Mouse (Mus musculus) intestine, postnatal 0 days (tissue): ENCODE data around the gene Hao2. TPM values are rescaled to one million over a fixed set of nuclear protein-coding genes. Genes with fewer than 3 reads are reported as not detected.

Source experiments
- ATAC-seq: fragments of 200-750 bp; cut with Nextera tagmentation; 2 replicates; pipeline ENCODE4 v1.8.0; 2017; ENCODE audit warnings: mild to moderate bottlenecking, moderate TSS enrichment, moderate library complexity
- H3K27ac ChIP-seq: fragments of 300-500 bp; sonication (generic); 2 replicates; pipeline ENCODE4 v1.5.1; 2014; ENCODE audit warnings: mild to moderate bottlenecking, low read depth, low read length, moderate library complexity
- H3K27me3 ChIP-seq: fragments of 300-500 bp; sonication (generic); replicated peaks from 2 replicates; pipeline ENCODE4 v1.6.1; 2014; ENCODE audit warnings: low read length, mixed read lengths; ENCODE audit not compliant: control insufficient read depth, insufficient read depth
- H3K36me3 ChIP-seq: fragments of 300-500 bp; sonication (generic); 2 replicates; pipeline ENCODE4 v1.6.1; 2014; ENCODE audit warnings: mild to moderate bottlenecking, moderate library complexity; ENCODE audit not compliant: control insufficient read depth, insufficient read depth
- H3K4me1 ChIP-seq: fragments of 300-500 bp; sonication (generic); replicated peaks from 2 replicates; pipeline ENCODE4 v1.6.1; 2014; ENCODE audit warnings: antibody characterized with exemption, low read length, mixed read lengths; ENCODE audit not compliant: control insufficient read depth, insufficient read depth
- H3K4me2 ChIP-seq: fragments of 300-500 bp; sonication (generic); replicated peaks from 2 replicates; pipeline ENCODE4 v1.6.1; 2014; ENCODE audit warnings: low read depth, mild to moderate bottlenecking, moderate library complexity
- H3K4me3 ChIP-seq: fragments of 300-500 bp; sonication (generic); 2 replicates; pipeline ENCODE4 v1.5.1; 2014; ENCODE audit warnings: low read depth, low read length
- H3K9ac ChIP-seq: fragments of 300-500 bp; sonication (generic); 2 replicates; pipeline ENCODE4 v1.6.1; 2014; ENCODE audit warnings: mild to moderate bottlenecking, low read depth, low read length
- H3K9me3 ChIP-seq: fragments of 300-500 bp; sonication (generic); 2 replicates; pipeline ENCODE4 v1.6.1; 2016; ENCODE audit warnings: mixed run types; ENCODE audit not compliant: control insufficient read depth
- CTCF ChIP-seq: sonication (generic); IDR thresholded peaks from 2 replicates; pipeline ENCODE4 v1.5.1; 2016; ENCODE audit warnings: low read depth, mild to moderate bottlenecking, control low read depth, antibody characterized with exemption, moderate library complexity
- WGBS: fragments of 180-500 bp; shearing (Covaris S2); extraction: QIAGEN DNeasy Blood & Tissue Kit; methylation state at CpG from one replicate; pipeline ENCODE4 v1.1.7; 2014; 5-methylcytosine and 5-hydroxymethylcytosine counted together
- polyA plus RNA-seq: library from polyadenylated mRNA; unstranded; fragments of >200 nt; fragmentation: Nextera tagmentation; extraction: Ambion mirVana; gene quantifications from 2 replicates; pipeline ENCODE4 v1.2.1, GENCODE M21; 2015

Hao2 gene
- polyA plus RNA-seq, 1 experiment from 2014 or later, result 32.5 TPM

DNA sequence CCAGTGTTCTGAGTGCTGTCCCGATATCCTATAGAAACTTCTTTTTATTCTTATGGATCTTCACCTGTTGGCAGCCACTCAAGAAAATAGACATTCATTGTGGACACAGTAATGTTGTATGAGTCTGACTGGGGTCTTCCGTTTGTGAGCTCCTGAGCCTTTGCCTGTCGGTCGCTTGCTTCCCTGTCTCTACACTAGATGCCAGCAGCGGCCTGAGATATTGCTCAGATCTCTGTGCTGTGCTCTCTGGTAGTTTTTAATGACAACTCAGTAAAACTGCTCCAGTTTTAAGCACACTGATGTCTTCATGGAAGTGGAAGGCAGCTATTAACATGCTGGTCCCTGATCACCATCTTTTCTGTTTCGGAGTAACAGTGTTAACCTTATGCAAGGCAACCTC, 20.6 kb upstream of the Hao2 start:
- no peak overlapping the region for H3K4me2 ChIP-seq
- H3K27me3 ChIP-seq, result no peaks in the 10 kb centered on the region
- ATAC-seq, result no peak
- no peaks in the 10 kb centered on the region for H3K9me3 ChIP-seq
- 78% methylated on average over 6 of the region's 6 CpGs for WGBS
- no peak overlapping the region for H3K27ac ChIP-seq
- TF ChIP-seq CTCF, result no peak
- H3K36me3 ChIP-seq, result no peaks in the 10 kb centered on the region
- H3K4me3 ChIP-seq, result no peak overlapping the region
- H3K9ac ChIP-seq, result no peak overlapping the region
- no peaks in the 10 kb centered on the region for H3K4me1 ChIP-seq

DNA sequence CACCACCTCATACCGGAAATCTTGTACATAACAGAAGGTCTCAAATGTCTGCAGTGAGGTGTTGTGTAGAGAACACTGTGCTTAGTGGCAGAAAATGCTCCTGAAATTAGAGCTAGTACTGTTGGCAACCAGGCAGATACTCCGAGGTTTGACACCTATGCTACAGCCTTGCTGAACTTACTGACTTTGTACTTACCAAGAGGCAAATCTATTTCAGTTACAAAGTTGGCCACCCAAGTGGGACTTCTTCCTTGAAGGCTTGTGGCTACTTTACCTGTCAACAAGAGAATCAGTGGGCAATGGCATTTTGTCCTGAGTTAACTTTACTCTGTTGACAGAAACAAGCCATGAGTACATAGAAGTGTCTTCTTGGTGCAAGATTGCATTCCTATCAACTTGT, 4.6 kb upstream of the Hao2 start:
- 96% methylated on average over 2 of the region's 2 CpGs for WGBS
- TF ChIP-seq CTCF, result no peak
- H3K27me3 ChIP-seq, result no peaks in the 10 kb centered on the region
- H3K9ac ChIP-seq, result no peak overlapping the region
- no peaks in the 10 kb centered on the region for H3K36me3 ChIP-seq
- no peak overlapping the region for H3K4me3 ChIP-seq
- no peak overlapping the region for H3K27ac ChIP-seq
- H3K4me1 ChIP-seq, result no peaks in the 10 kb centered on the region
- ATAC-seq, result no peak
- H3K4me2 ChIP-seq, result no peak overlapping the region
- no peaks in the 10 kb centered on the region for H3K9me3 ChIP-seq

DNA sequence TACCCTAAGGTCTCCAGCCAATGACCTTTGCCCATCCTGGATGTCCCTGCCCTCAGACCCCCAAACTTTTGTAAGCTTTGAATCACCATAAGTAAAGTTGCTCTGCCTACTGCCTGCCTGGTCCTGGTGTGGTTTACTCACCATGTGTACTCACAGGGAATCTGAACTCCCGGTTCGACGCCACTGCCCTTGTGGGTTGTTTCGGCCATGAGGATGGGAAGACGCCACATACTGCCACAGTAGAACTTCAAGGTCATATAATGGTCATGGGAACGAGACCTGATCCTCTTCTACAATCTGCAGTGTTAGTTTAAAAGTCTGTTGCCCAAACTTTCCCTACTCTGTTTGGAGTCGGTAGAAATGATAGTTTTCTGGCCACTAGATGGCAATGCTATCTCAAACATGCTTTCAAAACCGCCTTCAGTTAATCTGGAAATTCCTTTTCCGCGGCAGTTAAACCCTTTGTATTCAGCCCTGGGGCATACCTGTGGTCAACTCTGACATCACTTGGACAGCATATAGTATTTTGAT, 2.1 kb upstream of the Hao2 start:
- Histone ChIP-seq H3K4me3 (no peak overlapping the region), H3K9me3 (no peaks in the 10 kb centered on the region), H3K9ac (no peak overlapping the region), H3K36me3 (no peaks in the 10 kb centered on the region), H3K27me3 (no peaks in the 10 kb centered on the region), H3K27ac (no peak overlapping the region), H3K4me2 (peak overlapping the region; percentile 50), H3K4me1 (no peaks in the 10 kb centered on the region)
- peak; percentile 78 for TF ChIP-seq CTCF
- 41% methylated on average over 10 of the region's 10 CpGs for WGBS
- ATAC-seq, result no peak; the same call in 1 of the 2 replicates

DNA sequence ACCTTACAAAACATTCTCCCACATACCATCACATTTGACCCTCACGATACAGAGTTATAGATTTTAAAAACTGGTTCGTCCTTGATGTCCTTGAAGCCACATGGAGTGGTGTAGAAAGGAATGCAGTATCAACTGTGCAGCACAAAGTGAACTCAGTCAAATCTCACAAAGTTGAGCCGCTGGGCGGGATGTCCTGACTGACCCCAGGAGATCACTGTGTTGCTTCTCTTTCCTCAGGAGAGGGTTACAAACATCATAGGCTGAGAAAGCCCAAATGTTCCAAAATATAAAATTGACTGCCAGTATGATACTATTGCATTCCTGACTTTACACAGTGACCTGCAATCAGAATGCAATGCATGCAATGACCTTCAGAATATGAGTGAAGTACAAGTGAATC, 2.6 kb downstream of the Hao2 start:
- H3K4me3 ChIP-seq, result no peak overlapping the region
- no peak overlapping the region for H3K9ac ChIP-seq
- H3K4me1 ChIP-seq, result no peaks in the 10 kb centered on the region
- no peaks in the 10 kb centered on the region for H3K36me3 ChIP-seq
- no peaks in the 10 kb centered on the region for H3K9me3 ChIP-seq
- no peak overlapping the region for H3K27ac ChIP-seq
- H3K27me3 ChIP-seq, result no peaks in the 10 kb centered on the region
- TF ChIP-seq CTCF, result no peak
- H3K4me2 ChIP-seq, result no peak overlapping the region
- ATAC-seq, result no peak
- WGBS, result 80% methylated on average over 4 of the region's 4 CpGs

DNA sequence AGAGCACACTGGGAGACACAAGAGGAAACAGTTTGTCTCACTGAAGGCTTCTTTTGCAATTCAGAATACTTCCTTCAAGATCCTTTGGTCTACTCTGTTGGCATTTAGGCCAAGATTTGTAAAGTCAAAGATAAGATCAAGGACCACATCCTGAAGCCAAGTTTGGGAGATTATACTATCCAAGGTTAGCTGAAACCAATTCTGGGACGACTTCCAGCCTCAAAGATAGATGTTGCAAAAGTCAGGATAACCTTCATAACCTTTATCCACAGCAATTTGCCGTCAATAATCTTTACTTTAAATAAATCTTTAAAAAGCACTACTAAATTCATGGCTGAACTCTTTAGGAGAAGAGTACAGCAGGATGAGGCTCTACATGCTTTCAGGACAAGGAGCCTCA, 4.8 kb downstream of the Hao2 start:
- no peak for TF ChIP-seq CTCF
- Histone ChIP-seq H3K27ac (no peak overlapping the region), H3K9me3 (no peaks in the 10 kb centered on the region), H3K4me2 (no peak overlapping the region), H3K4me1 (no peaks in the 10 kb centered on the region), H3K27me3 (no peaks in the 10 kb centered on the region), H3K4me3 (no peak overlapping the region), H3K9ac (no peak overlapping the region), H3K36me3 (no peaks in the 10 kb centered on the region; the same call in 1 of the 2 replicates)
- no peak for ATAC-seq
- 62% methylated on average over 2 of the region's 2 CpGs for WGBS

DNA sequence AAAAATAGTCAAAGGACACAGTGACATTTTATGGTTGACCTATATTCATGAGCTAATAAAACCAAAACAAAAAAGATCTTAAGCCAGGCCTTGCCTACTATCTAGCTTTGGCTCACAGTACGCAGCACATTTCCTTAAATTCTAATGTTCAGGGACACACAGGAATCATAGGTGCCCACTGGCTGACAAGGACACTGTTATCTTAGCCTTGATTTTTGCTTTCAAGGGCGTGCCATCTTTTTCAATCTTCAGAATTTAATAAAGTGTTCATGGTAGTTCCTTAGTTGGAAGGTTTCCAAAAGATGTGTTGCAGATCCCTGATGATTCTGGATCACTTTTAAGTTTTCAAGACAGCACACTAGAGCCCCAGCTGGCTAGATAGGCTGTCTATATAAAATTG, 12.2 kb downstream of the Hao2 start:
- WGBS, result 91% methylated on average over 2 of the region's 2 CpGs
- no peak for TF ChIP-seq CTCF
- no peak overlapping the region for H3K4me3 ChIP-seq
- no peaks in the 10 kb centered on the region for H3K27me3 ChIP-seq
- H3K9me3 ChIP-seq, result no peaks in the 10 kb centered on the region
- no peak overlapping the region for H3K9ac ChIP-seq
- peaks cover 7% of the 10 kb centered on the region for H3K36me3 ChIP-seq
- no peak for ATAC-seq
- no peaks in the 10 kb centered on the region for H3K4me1 ChIP-seq
- no peak overlapping the region for H3K27ac ChIP-seq
- no peak overlapping the region for H3K4me2 ChIP-seq

DNA sequence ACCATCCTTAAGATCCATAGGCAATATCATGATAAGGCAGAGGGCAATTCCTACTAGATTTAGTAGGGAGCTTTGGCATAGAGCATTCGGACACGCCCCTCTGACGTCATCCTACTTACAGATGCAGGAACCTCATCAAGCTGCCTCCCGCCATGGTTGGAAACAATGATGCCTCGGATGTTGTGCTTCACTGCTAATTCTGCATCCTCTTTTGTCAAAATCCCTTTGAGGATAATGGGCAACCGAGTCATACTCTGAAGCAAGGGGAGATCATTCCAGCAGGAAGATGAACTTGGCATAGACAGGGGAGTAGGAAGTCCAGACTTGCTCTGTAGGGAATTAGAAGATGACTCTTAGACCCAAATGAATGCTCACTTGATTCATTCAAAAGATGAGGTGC, 12.8 kb downstream of the Hao2 start:
- no peak overlapping the region for H3K9ac ChIP-seq
- no peaks in the 10 kb centered on the region for H3K9me3 ChIP-seq
- ATAC-seq, result no peak
- 84% methylated on average over 6 of the region's 6 CpGs for WGBS
- H3K4me3 ChIP-seq, result no peak overlapping the region
- H3K36me3 ChIP-seq, result peaks cover 7% of the 10 kb centered on the region
- H3K27ac ChIP-seq, result no peak overlapping the region
- TF ChIP-seq CTCF, result no peak
- no peaks in the 10 kb centered on the region for H3K4me1 ChIP-seq
- H3K4me2 ChIP-seq, result no peak overlapping the region
- H3K27me3 ChIP-seq, result no peaks in the 10 kb centered on the region
